Mouse (Mus musculus): ENCODE results near the gene Col6a5. TPM values are rescaled to one million over a fixed set of nuclear protein-coding genes. Genes with fewer than 3 reads are reported as not detected.

Col6a5 gene
- total RNA-seq, 2 experiments from 2014 or later = not detected

GRCm38 (mm10) chr9:105834799-105835198 is 125.6 kb downstream of the Col6a5 start:
- ATAC-seq (replicated peaks; ENCODE audit: low FRiP score, poor library complexity, severe bottlenecking) = no peak

- no peak for ATAC-seq (replicated peaks; ENCODE audit: low FRiP score, poor library complexity, severe bottlenecking)
Observed at GRCm38 (mm10) chr9:105831291-105831690, 129.2 kb downstream of the Col6a5 start.

GRCm38 (mm10) chr9:105827791-105828385 is 132.6 kb downstream of the Col6a5 start, which contains the start of gene Col6a6:
TSS of gene Col6a6 (minus strand) at chr9:105828160.
- no peak for ATAC-seq (replicated peaks; ENCODE audit: low FRiP score, poor library complexity, severe bottlenecking)

- no peak for ATAC-seq (replicated peaks; ENCODE audit: low FRiP score, poor library complexity, severe bottlenecking)
Observed at GRCm38 (mm10) chr9:105827076-105827647, 133.3 kb downstream of the Col6a5 start.

- ATAC-seq (replicated peaks; ENCODE audit: low FRiP score, poor library complexity, severe bottlenecking) = no peak
Observed at GRCm38 (mm10) chr9:105820711-105821110, 139.7 kb downstream of the Col6a5 start.

- ATAC-seq (replicated peaks; ENCODE audit: low FRiP score, poor library complexity, severe bottlenecking) = peak; percentile 70; the same call in 1 of the 2 replicates
Observed at GRCm38 (mm10) chr9:105819155-105819709, 141.2 kb downstream of the Col6a5 start.

- ATAC-seq (replicated peaks; ENCODE audit: low FRiP score, poor library complexity, severe bottlenecking) = no peak
Observed at GRCm38 (mm10) chr9:105814436-105814835, 146.0 kb downstream of the Col6a5 start.

- no peak for ATAC-seq (replicated peaks; ENCODE audit: low FRiP score, poor library complexity, severe bottlenecking)
Observed at GRCm38 (mm10) chr9:105811458-105811857, 149.0 kb downstream of the Col6a5 start.

- ATAC-seq (replicated peaks; ENCODE audit: low FRiP score, poor library complexity, severe bottlenecking) = no peak
Observed at GRCm38 (mm10) chr9:105808920-105809505, 151.4 kb downstream of the Col6a5 start.

Other genes starting within 250 kb of the Col6a5 start
- not detected in 2 replicates for gene Col6a6, start 132.5 kb downstream of the Col6a5 start, total RNA-seq (2015; ENCODE audit: low replicate concordance)
- not detected in 2 replicates for gene Col6a6, start 132.5 kb downstream of the Col6a5 start, total RNA-seq (2017; ENCODE audit: low replicate concordance)
- gene Col6a4, start 136.1 kb upstream of the Col6a5 start, total RNA-seq (2015; ENCODE audit: low replicate concordance) = not detected in 2 replicates
- gene Col6a4, start 136.1 kb upstream of the Col6a5 start, total RNA-seq (2017; ENCODE audit: low replicate concordance) = not detected in 2 replicates
- 0.84 TPM in 1 of 2 replicates, not detected in the other for gene Glyctk, start 197.5 kb upstream of the Col6a5 start, total RNA-seq (2015; ENCODE audit: low replicate concordance)
- gene Glyctk, start 197.5 kb upstream of the Col6a5 start, total RNA-seq (2017; ENCODE audit: low replicate concordance) = 0.60 TPM in 1 of 2 replicates, not detected in the other
- gene Wdr82, start 210.3 kb upstream of the Col6a5 start, total RNA-seq (2015; ENCODE audit: low replicate concordance) = 16.5 and 18.6 TPM in 2 replicates
- gene Wdr82, start 210.3 kb upstream of the Col6a5 start, total RNA-seq (2017; ENCODE audit: low replicate concordance) = 19.7 and 23.3 TPM in 2 replicates
- gene Ppm1m, start 239.1 kb upstream of the Col6a5 start, total RNA-seq (2015; ENCODE audit: low replicate concordance) = 6.9 and 11.7 TPM in 2 replicates
- 9.0 and 17.0 TPM in 2 replicates for gene Ppm1m, start 239.1 kb upstream of the Col6a5 start, total RNA-seq (2017; ENCODE audit: low replicate concordance)
- gene Twf2, start 242.5 kb upstream of the Col6a5 start, total RNA-seq (2015; ENCODE audit: low replicate concordance) = 11.7 and 20.5 TPM in 2 replicates
- gene Twf2, start 242.5 kb upstream of the Col6a5 start, total RNA-seq (2017; ENCODE audit: low replicate concordance) = 18.5 and 25.8 TPM in 2 replicates